Mouse (Mus musculus) spleen, postnatal 4 days (tissue): ENCODE data around the gene Meltf.
A peak's percentile ranks its signal among the peaks of the same experiment; 100 is the strongest.

Source experiments
- DNase-seq, 2 experiments: peaks; one replicate each; pipeline ENCODE4 v3.0.0; 2022; ENCODE audit warnings: low spot score in 2 of 2

Gene Meltf

GRCm38 (mm10) chr16:31878573-31879257, at the start of gene Meltf:
TSS of gene Meltf (plus strand) at chr16:31878810.
- DNase-seq: peak; percentile 58 to 88

- no peak for DNase-seq
These were observed 47.9 kb upstream of the Meltf start for GRCm38 (mm10) chr16:31830726-31831125.

DNA sequence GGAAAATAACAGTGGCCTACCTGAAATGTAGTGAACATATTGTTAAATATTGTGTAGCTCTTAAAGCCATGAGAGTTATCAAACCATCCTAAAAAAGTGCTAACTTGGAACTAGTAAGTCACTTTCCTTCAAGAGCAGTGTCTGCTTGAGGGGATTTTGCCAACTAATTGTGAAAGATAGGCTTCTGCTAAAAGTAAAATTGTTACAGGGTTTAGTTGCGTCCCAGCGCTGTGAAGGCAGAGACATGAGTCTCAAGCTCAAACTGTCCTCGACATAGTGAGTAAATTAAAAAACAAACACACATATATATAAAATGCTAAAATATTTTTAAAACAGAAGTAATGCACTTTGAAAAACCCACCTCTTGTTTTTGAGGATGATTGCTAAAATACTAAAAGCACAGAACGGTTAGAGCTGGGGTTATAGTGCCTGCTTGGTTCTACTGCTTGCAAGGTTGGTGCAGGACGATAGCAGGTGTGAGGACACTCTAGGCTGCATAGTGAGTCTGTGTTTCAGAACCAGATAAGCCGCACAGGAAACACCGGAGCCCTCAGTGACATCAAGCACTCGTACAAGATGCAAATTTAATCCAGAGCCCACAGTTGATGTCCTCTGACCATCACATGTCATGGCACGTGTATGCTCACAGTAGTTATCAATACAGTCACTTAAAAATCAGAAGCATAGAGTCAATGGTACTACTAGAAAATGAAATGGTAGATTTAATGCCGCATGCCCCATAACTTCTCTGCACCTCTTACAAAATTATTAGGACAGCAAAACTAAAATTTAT, 45.8 kb upstream of the Meltf start:
- no peak for DNase-seq

GRCm38 (mm10) chr16:31834011-31834584, 44.5 kb upstream of the Meltf start:
- DNase-seq: no peak

DNA sequence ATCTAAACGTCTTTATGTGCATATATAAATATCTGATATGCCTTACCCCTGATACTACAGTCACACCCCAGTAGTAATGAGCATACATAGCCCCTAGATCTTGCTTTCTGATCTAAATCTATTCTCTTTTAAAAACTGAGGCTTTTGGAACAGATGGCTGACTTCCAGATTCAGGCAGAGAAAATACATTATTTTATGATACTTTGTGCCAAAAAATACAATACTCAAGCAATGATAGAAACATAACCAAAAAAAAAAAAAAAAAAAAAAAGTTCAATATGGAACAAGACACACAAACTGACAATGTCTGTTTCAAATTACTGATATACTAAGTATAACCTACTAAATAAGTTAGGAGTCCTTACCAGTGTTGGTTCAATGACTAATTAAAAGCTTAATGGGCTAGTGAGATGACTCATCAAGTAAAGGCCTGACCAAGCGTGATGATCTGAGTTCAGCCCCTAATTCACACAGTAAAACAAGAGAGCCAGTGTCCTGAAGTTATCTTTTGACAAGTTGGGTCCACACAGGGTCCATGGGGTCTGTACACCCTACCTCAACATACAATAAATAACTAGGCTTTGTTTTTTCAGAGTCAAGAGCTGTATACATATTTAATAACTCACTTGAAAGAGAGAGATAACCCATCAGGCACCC, 43.8 kb upstream of the Meltf start:
- DNase-seq: no peak

DNA sequence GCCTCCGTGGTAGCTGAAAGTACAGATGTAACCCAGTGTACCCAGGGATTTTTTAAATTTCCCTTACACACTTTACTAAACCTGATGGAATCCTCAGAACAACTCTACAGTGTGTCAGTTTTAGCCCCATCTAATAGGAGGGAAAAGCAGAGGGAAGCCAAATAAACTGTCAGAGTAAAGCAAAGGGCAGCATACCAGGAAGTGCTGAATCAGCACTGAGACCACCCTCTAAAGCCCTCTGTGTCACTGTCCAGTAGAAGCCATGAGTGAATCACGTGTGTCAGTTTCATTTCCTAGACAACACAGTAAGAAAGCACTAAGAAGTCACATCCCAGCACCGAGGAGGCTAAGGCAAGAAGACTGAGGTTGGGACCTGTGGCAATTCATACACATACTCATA, 41.2 kb upstream of the Meltf start:
- DNase-seq: no peak

- no peak for DNase-seq
These were observed 34.4 kb upstream of the Meltf start for GRCm38 (mm10) chr16:31844246-31844645.

GRCm38 (mm10) chr16:31846763-31847162, 31.8 kb upstream of the Meltf start:
- no peak for DNase-seq

GRCm38 (mm10) chr16:31863920-31864319, 14.7 kb upstream of the Meltf start:
- DNase-seq: no peak

- no peak for DNase-seq
These were observed 13.4 kb upstream of the Meltf start for GRCm38 (mm10) chr16:31865242-31865641.

DNA sequence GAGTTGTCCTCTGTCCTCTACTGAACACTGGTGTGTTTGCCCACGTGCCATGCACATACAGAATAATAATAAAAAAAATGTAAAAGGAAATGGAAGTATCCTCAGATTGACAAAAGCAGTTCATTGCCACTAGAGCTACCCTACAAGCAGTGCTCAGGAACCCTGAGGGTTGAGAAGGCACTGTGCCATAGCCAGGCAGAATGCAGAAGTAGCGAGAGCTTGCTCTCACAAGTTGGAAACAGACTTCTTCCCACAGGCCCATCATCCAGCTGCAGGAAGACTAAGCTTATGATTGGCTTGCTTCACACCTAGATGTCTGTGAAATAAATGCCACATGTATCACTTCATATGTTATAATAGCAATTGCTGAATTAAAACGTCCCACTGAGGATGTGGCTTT, 11.7 kb upstream of the Meltf start:
- no peak for DNase-seq

GRCm38 (mm10) chr16:31867736-31868135, 10.9 kb upstream of the Meltf start:
- DNase-seq: no peak

GRCm38 (mm10) chr16:31873721-31874120, 4.9 kb upstream of the Meltf start:
- DNase-seq: peak in 1 of 2 experiments; percentile 23

DNA sequence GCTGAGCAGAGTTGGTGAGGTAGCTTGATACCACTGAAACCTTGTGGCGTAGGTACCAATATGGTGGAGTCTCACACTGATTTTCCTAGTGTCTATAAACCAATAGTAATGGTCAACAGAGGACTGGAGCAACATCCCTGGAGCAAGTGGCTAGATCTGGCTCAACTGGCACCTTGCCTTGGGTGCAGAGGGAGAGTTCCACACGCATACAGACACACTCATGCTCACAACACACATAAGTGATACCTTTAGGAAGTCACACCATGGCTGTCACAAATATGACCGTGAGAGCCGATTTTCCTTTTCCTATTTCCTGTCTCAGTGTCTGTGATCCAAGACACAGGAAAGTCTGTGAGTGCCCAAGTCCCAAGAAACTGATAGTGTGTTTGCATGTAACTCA, 3.2 kb upstream of the Meltf start:
- DNase-seq: no peak

DNA sequence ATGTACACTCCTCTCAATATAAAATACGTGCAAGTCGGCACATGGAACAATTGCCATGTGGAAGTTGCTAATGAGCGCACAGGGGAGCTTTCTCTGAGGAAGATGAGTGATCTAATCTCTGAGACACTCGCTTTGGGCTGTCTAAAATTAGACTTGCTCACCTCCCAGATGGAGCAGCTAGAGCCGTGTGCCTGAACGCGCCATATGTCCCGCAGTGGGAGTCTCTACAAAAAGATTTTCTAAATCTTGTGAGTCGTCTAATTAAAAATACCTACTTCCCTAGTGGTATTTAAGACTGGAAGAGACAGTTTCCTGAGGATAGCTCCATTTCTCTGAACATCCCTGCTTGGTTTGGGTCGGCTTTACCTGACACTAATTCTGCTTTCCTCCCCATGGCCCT, 2.2 kb upstream of the Meltf start:
- DNase-seq: no peak

- no peak for DNase-seq
These were observed 558 bp upstream of the Meltf start for GRCm38 (mm10) chr16:31878052-31878451.

- DNase-seq: no peak
These were observed 1.7 kb downstream of the Meltf start for GRCm38 (mm10) chr16:31880146-31880840.

- no peak for DNase-seq
These were observed 3.8 kb downstream of the Meltf start for GRCm38 (mm10) chr16:31882381-31882908.

- DNase-seq: no peak
These were observed 4.7 kb downstream of the Meltf start for GRCm38 (mm10) chr16:31883302-31883701.

DNA sequence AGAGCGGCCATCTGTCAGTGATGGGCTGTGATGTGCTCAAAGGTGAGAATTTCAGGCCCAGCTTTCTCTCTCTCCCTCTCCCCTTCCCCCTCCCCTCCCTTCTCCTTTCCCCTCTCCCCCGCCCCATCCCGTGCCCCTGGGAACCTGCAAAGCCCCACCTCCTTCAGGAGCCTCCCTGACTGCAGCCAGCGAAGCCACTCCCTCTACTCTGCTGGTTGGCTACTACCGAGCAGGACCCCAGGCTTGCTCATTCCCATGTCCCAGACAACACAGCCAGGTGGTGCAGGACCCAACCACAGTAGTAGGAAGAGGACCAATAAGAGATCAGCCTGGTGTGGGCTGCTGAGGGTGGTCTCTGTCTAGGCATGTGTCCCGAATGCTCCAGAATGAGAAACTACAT, 5.3 kb downstream of the Meltf start:
- no peak for DNase-seq

DNA sequence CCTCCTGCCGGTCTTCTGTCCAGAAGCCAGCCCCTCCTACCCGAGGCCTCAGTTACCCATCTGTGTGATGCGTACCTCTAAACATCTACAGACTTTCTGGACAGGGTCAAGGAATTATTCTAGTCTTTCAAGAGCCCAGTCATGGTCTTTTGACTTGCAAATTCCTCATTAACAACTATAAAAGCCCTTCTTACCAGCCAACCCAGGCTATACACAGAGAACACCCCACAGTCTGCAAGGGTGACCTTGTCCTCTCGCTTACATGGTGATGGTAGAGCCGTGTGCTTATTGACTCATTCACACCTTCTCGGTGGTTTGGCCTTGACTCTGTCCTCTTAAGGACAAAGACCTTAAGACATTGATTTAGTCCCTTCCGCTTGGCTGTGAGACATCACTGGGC, 12.3 kb downstream of the Meltf start:
- DNase-seq: no peak
